Mouse (Mus musculus) midbrain, embryonic 11.5 days (tissue): ENCODE measurements at regions not wholly inside any gene's neighbourhood (a gene's known extent, or its start where the extent isn't known, plus 50 kb on each side); places are given as distances from the start of the nearest gene placed in this dataset.

Source experiments
- ATAC-seq: fragments of 200-750 bp; cut with Nextera tagmentation; 2 replicates; pipeline ENCODE4 v1.8.0; 2017; ENCODE audit warnings: moderate TSS enrichment, moderate library complexity; ENCODE audit not compliant: low FRiP score
- DNase-seq: peaks from one replicate; pipeline ENCODE4 v3.0.0; 2015; ENCODE audit warnings: low spot score; ENCODE audit errors: missing footprints
- H3K27ac ChIP-seq: fragments of 300-500 bp; sonication (generic); 2 replicates; pipeline ENCODE4 v1.5.1; 2014; ENCODE audit warnings: low read depth, low read length
- H3K27me3 ChIP-seq: fragments of 300-500 bp; sonication (generic); 2 replicates; pipeline ENCODE4 v1.6.1; 2014; ENCODE audit warnings: mild to moderate bottlenecking, low read length, moderate library complexity, mixed read lengths; ENCODE audit not compliant: control insufficient read depth, insufficient read depth
- H3K36me3 ChIP-seq: fragments of 300-500 bp; sonication (generic); 2 replicates; pipeline ENCODE4 v1.6.1; 2014; ENCODE audit warnings: mild to moderate bottlenecking, low read length, moderate library complexity, mixed read lengths; ENCODE audit not compliant: control insufficient read depth, insufficient read depth
- H3K4me1 ChIP-seq: fragments of 300-500 bp; sonication (generic); 2 replicates; pipeline ENCODE4 v1.6.1; 2014; ENCODE audit warnings: low read length; ENCODE audit not compliant: control insufficient read depth, insufficient read depth
- H3K4me2 ChIP-seq: fragments of 300-500 bp; sonication (generic); 2 replicates; pipeline ENCODE4 v1.6.1; 2014; ENCODE audit warnings: mild to moderate bottlenecking, moderate library complexity
- H3K4me3 ChIP-seq: fragments of 300-500 bp; sonication (generic); 2 replicates; pipeline ENCODE4 v1.5.1; 2014; ENCODE audit warnings: low read depth, low read length
- H3K9ac ChIP-seq: fragments of 300-500 bp; sonication (generic); 2 replicates; pipeline ENCODE4 v1.6.1; 2014; ENCODE audit warnings: low read length
- H3K9me3 ChIP-seq: fragments of 300-500 bp; sonication (generic); 2 replicates; pipeline ENCODE4 v1.6.1; 2016; ENCODE audit warnings: low read length; ENCODE audit not compliant: control insufficient read depth
- WGBS: fragments of 180-500 bp; shearing (Covaris S2); extraction: QIAGEN DNeasy Blood & Tissue Kit; methylation state at CpG from one replicate; pipeline ENCODE4 v1.1.7; 2014; 5-methylcytosine and 5-hydroxymethylcytosine counted together

DNA sequence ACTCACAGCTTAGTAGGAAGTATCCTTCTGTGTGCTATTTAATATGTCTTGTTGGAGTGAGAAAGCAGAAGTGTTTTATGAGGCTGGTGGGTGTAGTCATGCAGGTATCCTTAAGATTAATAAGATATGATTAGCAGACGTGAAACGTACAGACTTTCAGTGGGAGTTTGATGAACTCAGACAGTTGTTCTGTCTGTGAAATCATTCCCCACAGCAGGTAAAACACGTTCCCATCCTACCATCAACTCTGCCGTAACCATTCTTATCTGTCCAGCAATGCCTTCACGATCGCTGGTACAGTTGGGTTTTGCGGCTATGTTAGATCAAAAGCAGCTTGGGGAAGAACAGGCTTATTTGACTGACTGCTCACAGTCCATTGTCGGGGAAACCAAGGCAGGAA is 332.3 kb downstream of the Med10 start:
- DNase-seq: no peak
- no peaks in the 10 kb centered on the region for H3K9me3 ChIP-seq
- WGBS: 93% methylated on average over 8 of the region's 8 CpGs
- no peak overlapping the region for H3K4me2 ChIP-seq
- no peak overlapping the region for H3K27ac ChIP-seq
- ATAC-seq: no peak
- H3K4me3 ChIP-seq: no peak overlapping the region
- no peaks in the 10 kb centered on the region for H3K36me3 ChIP-seq
- no peaks in the 10 kb centered on the region for H3K27me3 ChIP-seq
- H3K9ac ChIP-seq: no peak overlapping the region
- H3K4me1 ChIP-seq: no peaks in the 10 kb centered on the region

DNA sequence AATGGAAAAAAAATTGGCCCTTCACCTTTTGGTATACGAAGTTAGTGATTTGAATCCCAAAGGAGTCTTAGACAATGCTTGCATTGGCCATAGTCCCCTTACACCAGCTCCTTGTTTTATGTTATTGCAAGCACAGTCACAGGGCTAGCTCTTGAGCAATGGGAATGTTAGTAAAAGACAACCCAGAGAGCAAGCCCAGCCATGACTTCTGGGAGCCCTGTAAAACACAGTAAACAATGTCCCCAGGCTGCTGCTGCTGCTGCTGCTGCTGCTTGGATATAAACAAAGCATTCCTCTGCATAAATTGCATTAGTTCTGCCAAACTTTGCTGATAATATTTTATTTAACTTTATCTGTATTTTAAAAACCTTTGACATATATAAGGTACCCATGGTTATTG is 334.0 kb downstream of the Med10 start:
- Histone ChIP-seq H3K4me1 (no peaks in the 10 kb centered on the region), H3K27me3 (no peaks in the 10 kb centered on the region), H3K9ac (no peak overlapping the region), H3K9me3 (no peaks in the 10 kb centered on the region), H3K36me3 (no peaks in the 10 kb centered on the region), H3K4me3 (no peak overlapping the region), H3K27ac (no peak overlapping the region), H3K4me2 (no peak overlapping the region)
- DNase-seq (no peak), ATAC-seq (no peak)
- WGBS: 95% methylated on average over 1 of the region's 1 CpGs

DNA sequence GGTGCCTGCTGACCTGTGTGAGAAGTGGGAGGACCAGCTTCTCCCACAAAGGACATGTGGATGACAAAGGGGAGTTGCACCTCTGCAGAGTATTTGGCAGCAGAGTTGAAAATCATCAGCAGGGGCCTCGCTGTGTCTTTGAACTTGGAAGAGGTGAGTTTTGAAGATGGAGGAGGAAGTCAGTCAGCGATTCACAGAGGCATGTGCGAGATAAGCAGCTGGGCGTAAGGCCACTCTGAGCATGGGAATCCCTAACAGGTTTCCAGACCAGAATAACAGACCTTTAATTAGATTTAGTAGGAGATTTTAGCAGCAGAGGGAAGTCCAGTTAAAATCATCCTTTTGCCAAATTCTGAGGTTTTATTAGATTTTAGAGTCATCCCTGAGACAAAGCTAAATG is 342.3 kb downstream of the Med10 start:
- Histone ChIP-seq H3K9ac (no peak overlapping the region), H3K4me1 (no peaks in the 10 kb centered on the region; the same call in 1 of the 2 replicates), H3K27me3 (peaks cover 5% of the 10 kb centered on the region; the same call in 1 of the 2 replicates), H3K4me3 (no peak overlapping the region), H3K27ac (no peak overlapping the region), H3K36me3 (no peaks in the 10 kb centered on the region), H3K9me3 (no peaks in the 10 kb centered on the region), H3K4me2 (no peak overlapping the region)
- ATAC-seq (no peak), DNase-seq (no peak)
- 90% methylated on average over 4 of the region's 4 CpGs for WGBS

DNA sequence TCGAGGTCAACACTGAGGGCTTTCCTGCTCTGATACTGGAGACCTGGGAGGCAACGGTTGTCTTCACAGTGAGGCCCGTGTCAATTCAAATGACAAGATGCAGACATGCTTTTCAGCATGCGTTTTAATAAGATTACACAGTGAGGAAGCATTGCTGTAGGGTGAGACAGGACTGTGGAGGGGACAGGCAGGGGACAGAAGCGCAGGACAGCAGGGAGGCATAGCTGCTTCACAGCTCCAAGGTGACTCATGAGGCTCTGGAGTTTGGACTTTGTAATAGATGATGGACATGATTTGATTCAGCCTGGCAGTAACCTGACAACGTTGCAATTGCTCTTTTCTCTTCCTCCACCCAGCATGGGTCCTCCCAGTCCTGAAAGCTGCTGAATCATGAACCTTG is 343.3 kb downstream of the Med10 start:
- H3K9me3 ChIP-seq: no peaks in the 10 kb centered on the region
- no peak overlapping the region for H3K4me2 ChIP-seq
- no peak overlapping the region for H3K4me3 ChIP-seq
- DNase-seq: no peak
- no peaks in the 10 kb centered on the region; the same call in 1 of the 2 replicates for H3K4me1 ChIP-seq
- no peaks in the 10 kb centered on the region for H3K36me3 ChIP-seq
- WGBS: 49% methylated on average over 6 of the region's 6 CpGs
- H3K9ac ChIP-seq: no peak overlapping the region
- no peak overlapping the region for H3K27ac ChIP-seq
- ATAC-seq: peak; percentile 70
- peaks cover 5% of the 10 kb centered on the region; the same call in 1 of the 2 replicates for H3K27me3 ChIP-seq

DNA sequence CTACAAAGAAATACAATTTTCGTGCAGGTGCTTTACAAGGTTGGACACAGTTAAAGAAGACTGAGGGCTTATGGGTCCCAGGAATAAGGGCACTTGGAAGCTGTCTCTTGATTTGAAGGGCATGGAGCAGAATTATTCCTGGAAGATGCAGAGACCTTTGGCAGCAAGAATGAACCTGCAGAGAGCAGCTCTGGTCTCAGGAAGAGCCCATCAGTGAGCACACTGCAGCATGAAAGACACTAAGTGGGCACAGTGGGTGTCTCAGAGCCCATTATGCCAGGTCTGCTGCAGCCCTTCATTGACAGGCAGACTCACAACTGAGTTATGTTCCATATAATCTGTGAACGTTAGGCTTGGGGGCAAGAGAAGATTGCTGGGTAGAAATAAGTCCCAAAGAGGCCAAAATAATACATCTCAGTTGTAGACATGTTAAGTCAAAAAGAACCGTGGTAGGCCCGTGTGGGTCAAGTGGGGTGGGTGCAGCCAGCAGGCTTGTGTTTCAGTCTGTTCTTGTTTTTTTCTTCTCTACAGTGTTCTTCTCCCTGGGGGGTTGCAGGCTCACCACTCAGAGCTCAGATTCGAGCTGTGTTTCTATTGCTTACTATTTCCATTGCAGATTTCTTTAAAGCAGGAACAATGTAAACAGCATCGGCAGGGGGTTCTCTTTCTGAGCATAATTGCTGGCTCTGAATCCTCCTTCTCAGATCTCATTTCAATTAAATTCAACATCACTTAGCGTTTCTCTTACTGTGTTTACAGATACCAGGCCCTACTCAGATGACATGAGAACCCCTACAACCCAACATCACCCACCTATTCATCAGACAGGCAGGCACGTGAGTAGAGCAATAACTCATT is 347.1 kb downstream of the Med10 start:
- Histone ChIP-seq H3K27ac (no peak overlapping the region), H3K36me3 (no peaks in the 10 kb centered on the region), H3K4me1 (no peaks in the 10 kb centered on the region; the same call in 1 of the 2 replicates), H3K4me3 (no peak overlapping the region), H3K9ac (no peak overlapping the region), H3K27me3 (peaks cover 3% of the 10 kb centered on the region; the same call in 1 of the 2 replicates), H3K9me3 (no peaks in the 10 kb centered on the region), H3K4me2 (no peak overlapping the region)
- DNase-seq: no peak
- 28% methylated on average over 8 of the region's 8 CpGs for WGBS
- no peak for ATAC-seq

DNA sequence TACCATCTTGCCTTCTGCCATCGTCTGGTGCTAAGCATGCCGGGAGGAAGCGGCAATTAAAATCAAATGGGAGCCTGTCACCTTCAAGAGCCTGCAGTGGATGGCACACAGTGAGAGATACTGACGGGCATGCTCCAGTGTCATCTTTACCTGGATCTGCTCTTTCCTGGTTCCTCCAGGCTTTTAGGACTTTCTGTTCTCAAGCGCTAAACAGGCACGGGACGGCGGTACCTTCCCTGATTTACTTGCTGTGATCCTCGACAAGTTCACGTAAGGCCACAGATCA is 347.6 kb downstream of the Med10 start:
- no peak for ATAC-seq
- H3K27me3 ChIP-seq: peaks cover 3% of the 10 kb centered on the region; the same call in 1 of the 2 replicates
- no peak overlapping the region for H3K4me3 ChIP-seq
- H3K9ac ChIP-seq: no peak overlapping the region
- no peak overlapping the region for H3K4me2 ChIP-seq
- H3K36me3 ChIP-seq: no peaks in the 10 kb centered on the region
- H3K4me1 ChIP-seq: no peaks in the 10 kb centered on the region; the same call in 1 of the 2 replicates
- DNase-seq: no peak
- H3K9me3 ChIP-seq: no peaks in the 10 kb centered on the region
- 37% methylated on average over 10 of the region's 10 CpGs for WGBS
- H3K27ac ChIP-seq: no peak overlapping the region

DNA sequence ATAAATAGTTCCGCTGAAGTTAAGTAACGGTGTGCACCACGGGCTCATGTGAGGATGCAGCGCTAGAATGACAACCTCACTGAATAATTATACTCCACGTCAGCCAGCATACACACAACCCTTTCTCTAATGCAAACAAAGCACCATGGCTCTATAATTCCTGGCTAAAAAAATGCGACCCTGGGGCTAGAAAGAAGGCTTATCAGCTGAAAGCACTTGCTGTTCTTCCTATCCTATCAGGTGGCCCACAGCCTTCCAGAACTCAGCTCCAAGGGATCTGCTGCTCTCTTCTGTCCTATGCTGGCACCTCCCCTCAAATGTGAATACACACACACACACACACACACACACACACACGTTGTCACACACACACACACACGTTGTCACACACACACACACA is 350.9 kb downstream of the Med10 start:
- H3K27ac ChIP-seq: no peak overlapping the region
- no peak for DNase-seq

DNA sequence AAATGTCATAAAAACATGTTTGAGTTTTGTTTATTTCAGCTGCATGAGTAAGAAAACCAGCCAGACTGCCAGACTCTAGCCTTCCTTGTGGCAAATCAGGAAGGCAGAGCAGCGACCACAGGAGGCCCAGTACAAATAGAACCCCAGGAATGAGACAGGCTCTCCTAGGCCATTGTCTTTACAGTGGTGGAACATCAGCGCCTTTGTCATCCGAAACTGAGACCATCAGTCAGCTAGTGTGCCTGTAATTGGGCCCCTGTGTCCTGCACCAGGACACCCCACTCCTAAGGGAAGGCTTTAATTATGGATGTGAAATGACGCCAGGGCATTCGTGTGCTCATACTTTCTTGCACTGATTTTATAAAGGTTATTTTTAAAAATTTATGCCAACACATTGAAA is 353.4 kb downstream of the Med10 start:
- H3K27me3 ChIP-seq: no peaks in the 10 kb centered on the region
- H3K4me1 ChIP-seq: no peaks in the 10 kb centered on the region
- no peak overlapping the region for H3K4me2 ChIP-seq
- no peak overlapping the region for H3K4me3 ChIP-seq
- no peak for DNase-seq
- no peak for ATAC-seq
- H3K27ac ChIP-seq: no peak overlapping the region
- WGBS: 52% methylated on average over 5 of the region's 5 CpGs
- no peak overlapping the region for H3K9ac ChIP-seq
- no peaks in the 10 kb centered on the region for H3K36me3 ChIP-seq
- H3K9me3 ChIP-seq: no peaks in the 10 kb centered on the region

More for the DNA sequence above, 350.9 kb downstream of the Med10 start:
- no peak overlapping the region for H3K4me2 ChIP-seq
- no peaks in the 10 kb centered on the region for H3K36me3 ChIP-seq
- no peak overlapping the region for H3K9ac ChIP-seq
- no peaks in the 10 kb centered on the region; the same call in 1 of the 2 replicates for H3K4me1 ChIP-seq
- ATAC-seq: 0 out of 2 replicates have a peak, but pooled peaks have one; percentile 40
- H3K4me3 ChIP-seq: no peak overlapping the region
- H3K9me3 ChIP-seq: no peaks in the 10 kb centered on the region
- 80% methylated on average over 8 of the region's 8 CpGs for WGBS
- no peaks in the 10 kb centered on the region for H3K27me3 ChIP-seq

DNA sequence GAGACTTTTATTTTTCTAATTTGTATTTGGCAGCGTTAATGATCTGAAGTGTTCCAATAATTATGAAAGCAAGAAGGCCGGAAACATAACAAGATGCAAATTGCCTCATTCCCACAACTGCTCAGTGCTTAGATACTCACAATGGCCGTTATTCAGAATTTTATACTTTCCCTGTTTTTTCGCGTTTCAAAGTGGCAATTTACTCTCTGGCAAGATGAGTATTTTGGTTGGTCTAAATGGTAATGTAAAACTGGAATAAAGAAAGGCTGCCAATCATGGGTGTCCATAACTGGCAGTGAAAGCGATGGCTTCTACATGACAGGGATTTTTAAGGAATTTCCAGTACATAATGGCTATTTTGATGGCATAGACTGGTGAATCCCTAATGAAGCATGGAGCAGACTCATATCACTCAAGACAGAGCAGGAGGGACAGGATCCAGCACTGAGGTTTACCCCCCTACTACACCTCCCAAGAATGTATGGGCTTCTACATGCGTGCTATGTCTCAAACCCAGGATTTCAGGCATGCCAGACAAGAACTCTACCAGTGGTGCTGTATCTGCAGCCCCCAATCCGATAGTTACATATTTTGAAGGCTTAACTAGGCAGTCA is 354.9 kb downstream of the Med10 start:
- no peaks in the 10 kb centered on the region for H3K4me1 ChIP-seq
- H3K36me3 ChIP-seq: no peaks in the 10 kb centered on the region
- 90% methylated on average over 8 of the region's 8 CpGs for WGBS
- H3K9ac ChIP-seq: no peak overlapping the region
- ATAC-seq (no peak), DNase-seq (no peak)
- H3K4me2 ChIP-seq: no peak overlapping the region
- no peaks in the 10 kb centered on the region for H3K27me3 ChIP-seq
- no peak overlapping the region for H3K4me3 ChIP-seq
- no peaks in the 10 kb centered on the region for H3K9me3 ChIP-seq
- H3K27ac ChIP-seq: no peak overlapping the region
